Mouse (Mus musculus): ENCODE results near the gene Olfr651. TPM values are rescaled to one million over a fixed set of nuclear protein-coding genes. Genes with fewer than 3 reads are reported as not detected.

Gene Olfr651
- polyA plus RNA-seq, 1 experiment from 2014 or later: not detected

GRCm38 (mm10) chr7:104577014-104577413, 27.1 kb downstream of the Olfr651 start, which contains the start of gene Olfr653:
TSS of gene Olfr653 (plus strand) at chr7:104577314.
- 53% methylated on average over 2 of the region's 2 CpGs for WGBS
- Histone ChIP-seq H3K27ac (replicated peaks) (no peak within 1 kb of the TSS), H3K36me3 (ENCODE audit: control insufficient read depth, insufficient read depth, low read length) (no peaks in the 10 kb centered on the region), H3K9me3 (ENCODE audit: control insufficient read depth, low read length) (no peaks in the 10 kb centered on the region), H3K4me3 (ENCODE audit: low read depth, low read length) (no peak within 1 kb of the TSS), H3K4me1 (replicated peaks; ENCODE audit: control insufficient read depth, insufficient read depth) (no peaks in the 10 kb centered on the region), H3K27me3 (ENCODE audit: control insufficient read depth, insufficient read depth, low read length) (no peaks in the 10 kb centered on the region), H3K4me2 (replicated peaks; ENCODE audit: low read depth) (no peak within 1 kb of the TSS), H3K9ac (ENCODE audit: low read length) (no peak within 1 kb of the TSS)
- ATAC-seq (ENCODE audit: low FRiP score, low TSS enrichment) (no peak), DNase-seq (ENCODE audit: low spot score) (no peak)
- no peak for TF ChIP-seq EP300 (optimal IDR thresholded peaks at IDR 0.05)
- TF ChIP-seq CTCF (IDR thresholded peaks at IDR 0.05; ENCODE audit: low read depth): no peak

GRCm38 (mm10) chr7:104580846-104581245, 30.9 kb downstream of the Olfr651 start:
- no peak overlapping the region for H3K27ac ChIP-seq (replicated peaks)

DNA sequence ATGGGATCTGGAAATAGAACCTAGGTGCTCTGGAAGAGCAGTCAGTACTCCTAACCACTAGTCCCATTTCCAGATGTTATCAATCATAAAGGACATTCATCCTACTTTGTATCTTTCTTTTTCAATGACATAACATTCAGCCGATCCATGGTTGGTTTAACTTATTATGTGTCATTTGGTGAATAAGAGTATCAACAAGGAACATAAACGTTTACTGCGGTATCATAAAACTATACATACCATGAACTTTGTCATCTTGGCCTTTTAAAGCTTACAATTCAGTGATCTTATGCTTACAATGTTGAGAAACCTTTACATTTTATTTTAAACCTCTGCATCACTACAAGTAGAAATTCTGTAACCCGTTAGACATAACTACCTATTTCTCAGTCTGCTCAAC, 31.5 kb downstream of the Olfr651 start:
- Histone ChIP-seq H3K27me3 (ENCODE audit: control insufficient read depth, insufficient read depth, low read length) (no peaks in the 10 kb centered on the region), H3K27ac (replicated peaks) (no peak overlapping the region), H3K4me3 (ENCODE audit: low read depth, low read length) (no peak overlapping the region), H3K4me2 (replicated peaks; ENCODE audit: low read depth) (no peak overlapping the region), H3K9ac (ENCODE audit: low read length) (no peak overlapping the region), H3K4me1 (replicated peaks; ENCODE audit: control insufficient read depth, insufficient read depth) (no peaks in the 10 kb centered on the region), H3K9me3 (ENCODE audit: control insufficient read depth, low read length) (no peaks in the 10 kb centered on the region), H3K36me3 (ENCODE audit: control insufficient read depth, insufficient read depth, low read length) (no peaks in the 10 kb centered on the region)
- no peak for TF ChIP-seq CTCF (IDR thresholded peaks at IDR 0.05; ENCODE audit: low read depth)
- TF ChIP-seq EP300 (optimal IDR thresholded peaks at IDR 0.05): no peak
- WGBS: 79% methylated on average over 4 of the region's 4 CpGs
- ATAC-seq (ENCODE audit: low FRiP score, low TSS enrichment): no peak
- DNase-seq (ENCODE audit: low spot score): no peak

More at GRCm38 (mm10) chr7:104580846-104581245, 30.9 kb downstream of the Olfr651 start:
- Histone ChIP-seq H3K9me3 (ENCODE audit: control insufficient read depth, low read length) (no peaks in the 10 kb centered on the region), H3K4me1 (replicated peaks; ENCODE audit: control insufficient read depth, insufficient read depth) (no peaks in the 10 kb centered on the region), H3K36me3 (ENCODE audit: control insufficient read depth, insufficient read depth, low read length) (no peaks in the 10 kb centered on the region), H3K27me3 (ENCODE audit: control insufficient read depth, insufficient read depth, low read length) (no peaks in the 10 kb centered on the region), H3K4me3 (ENCODE audit: low read depth, low read length) (no peak overlapping the region), H3K9ac (ENCODE audit: low read length) (no peak overlapping the region), H3K4me2 (replicated peaks; ENCODE audit: low read depth) (no peak overlapping the region)
- TF ChIP-seq EP300 (optimal IDR thresholded peaks at IDR 0.05) (no peak), CTCF (IDR thresholded peaks at IDR 0.05; ENCODE audit: low read depth) (no peak)
- no peak for ATAC-seq (ENCODE audit: low FRiP score, low TSS enrichment)
- WGBS: 89% methylated on average over 4 of the region's 4 CpGs
- no peak for DNase-seq (ENCODE audit: low spot score)

DNA sequence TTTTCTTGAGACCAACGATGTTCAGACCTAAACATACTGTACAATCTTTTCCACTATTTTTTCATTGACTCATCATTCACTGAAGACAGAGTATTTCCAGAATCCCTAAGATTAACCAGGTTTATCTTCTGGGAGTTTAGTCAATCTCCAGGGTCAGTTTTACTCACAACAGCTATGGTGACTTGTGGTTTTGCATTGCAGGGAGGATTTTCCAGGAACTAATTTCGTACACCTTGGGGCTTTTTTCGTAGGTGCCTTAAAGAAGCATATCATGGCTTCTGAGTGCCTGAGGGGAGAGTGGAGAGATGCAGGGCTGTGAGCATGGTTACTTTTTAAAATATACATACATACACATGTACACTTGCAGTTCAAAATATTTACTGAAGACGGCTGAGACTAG, 36.8 kb downstream of the Olfr651 start, which contains the start of gene Olfr654:
TSS of gene Olfr654 (plus strand) at position 301 of the 400 bp plus-strand sequence.
- Histone ChIP-seq H3K4me2 (replicated peaks; ENCODE audit: low read depth) (no peak within 1 kb of the TSS), H3K36me3 (ENCODE audit: control insufficient read depth, insufficient read depth, low read length) (no peaks in the 10 kb centered on the region), H3K27me3 (ENCODE audit: control insufficient read depth, insufficient read depth, low read length) (no peaks in the 10 kb centered on the region), H3K27ac (replicated peaks) (no peak within 1 kb of the TSS), H3K4me1 (replicated peaks; ENCODE audit: control insufficient read depth, insufficient read depth) (no peaks in the 10 kb centered on the region), H3K9me3 (ENCODE audit: control insufficient read depth, low read length) (no peaks in the 10 kb centered on the region), H3K9ac (ENCODE audit: low read length) (no peak within 1 kb of the TSS), H3K4me3 (ENCODE audit: low read depth, low read length) (no peak within 1 kb of the TSS)
- TF ChIP-seq CTCF (IDR thresholded peaks at IDR 0.05; ENCODE audit: low read depth): no peak
- TF ChIP-seq EP300 (optimal IDR thresholded peaks at IDR 0.05): no peak
- ATAC-seq (ENCODE audit: low FRiP score, low TSS enrichment): no peak
- 61% methylated on average over 4 of the region's 4 CpGs for WGBS
- DNase-seq (ENCODE audit: low spot score): no peak

DNA sequence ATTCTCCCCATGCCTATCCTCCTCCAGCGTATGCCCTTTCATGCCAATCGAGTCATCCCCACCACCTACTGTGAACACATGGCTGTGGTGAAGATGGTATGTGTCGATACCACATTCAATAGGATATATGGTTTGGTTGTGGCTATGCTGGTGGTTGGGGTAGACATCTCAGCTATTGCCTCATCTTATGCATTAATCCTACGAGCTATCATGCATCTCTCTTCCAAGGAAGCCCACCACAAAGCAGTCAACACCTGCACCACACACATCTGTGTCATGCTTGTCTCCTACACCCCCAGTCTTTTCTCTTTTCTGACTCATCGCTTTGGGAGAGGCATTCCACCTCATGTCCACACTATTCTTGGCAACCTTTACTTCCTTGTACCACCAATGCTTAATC, 38.3 kb downstream of the Olfr651 start:
- TF ChIP-seq CTCF (IDR thresholded peaks at IDR 0.05; ENCODE audit: low read depth) (no peak), EP300 (optimal IDR thresholded peaks at IDR 0.05) (no peak)
- Histone ChIP-seq H3K27ac (replicated peaks) (no peak overlapping the region), H3K4me1 (replicated peaks; ENCODE audit: control insufficient read depth, insufficient read depth) (no peaks in the 10 kb centered on the region), H3K9ac (ENCODE audit: low read length) (no peak overlapping the region), H3K36me3 (ENCODE audit: control insufficient read depth, insufficient read depth, low read length) (no peaks in the 10 kb centered on the region), H3K4me3 (ENCODE audit: low read depth, low read length) (no peak overlapping the region), H3K27me3 (ENCODE audit: control insufficient read depth, insufficient read depth, low read length) (no peaks in the 10 kb centered on the region), H3K9me3 (ENCODE audit: control insufficient read depth, low read length) (no peaks in the 10 kb centered on the region), H3K4me2 (replicated peaks; ENCODE audit: low read depth) (no peak overlapping the region)
- no peak for DNase-seq (ENCODE audit: low spot score)
- WGBS: 80% methylated on average over 5 of the region's 5 CpGs
- no peak for ATAC-seq (ENCODE audit: low FRiP score, low TSS enrichment)

- H3K9ac ChIP-seq (ENCODE audit: low read length): no peak within 1 kb of the TSS
- DNase-seq (ENCODE audit: low spot score): no peak
- H3K9me3 ChIP-seq (ENCODE audit: control insufficient read depth, low read length): no peaks in the 10 kb centered on the region
- H3K27ac ChIP-seq (replicated peaks): no peak within 1 kb of the TSS
- ATAC-seq (ENCODE audit: low FRiP score, low TSS enrichment): no peak
- H3K4me1 ChIP-seq (replicated peaks; ENCODE audit: control insufficient read depth, insufficient read depth): no peaks in the 10 kb centered on the region
- 72% methylated on average over 2 of the region's 2 CpGs for WGBS
- TF ChIP-seq EP300 (optimal IDR thresholded peaks at IDR 0.05) (no peak), CTCF (IDR thresholded peaks at IDR 0.05; ENCODE audit: low read depth) (no peak)
- H3K27me3 ChIP-seq (ENCODE audit: control insufficient read depth, insufficient read depth, low read length): no peaks in the 10 kb centered on the region
- H3K4me3 ChIP-seq (ENCODE audit: low read depth, low read length): no peak within 1 kb of the TSS
- H3K4me2 ChIP-seq (replicated peaks; ENCODE audit: low read depth): no peak within 1 kb of the TSS
- no peaks in the 10 kb centered on the region for H3K36me3 ChIP-seq (ENCODE audit: control insufficient read depth, insufficient read depth, low read length)
Measured at GRCm38 (mm10) chr7:104601679-104602078, 51.7 kb downstream of the Olfr651 start, which contains the start of gene Olfr655. TSS of gene Olfr655 (minus strand) at chr7:104601779.

All from stomach, postnatal 0 days (tissue).